Mouse (Mus musculus) CH12.LX (cell line): ENCODE measurements at regions not wholly inside any gene's neighbourhood (a gene's known extent, or its start where the extent isn't known, plus 50 kb on each side); places are given as distances from the start of the nearest gene placed in this dataset.

Experiments
- DNase-seq: peaks from one replicate; pipeline ENCODE4 v3.0.0-alpha.2; 2013; ENCODE audit errors: extremely low read depth
- H3K27ac ChIP-seq: 2 replicates; pipeline ENCODE4 v1.5.1; 2012; ENCODE audit warnings: low read depth, mild to moderate bottlenecking, control low read depth, moderate library complexity; ENCODE audit not compliant: insufficient read depth
- H3K27me3 ChIP-seq: replicated peaks from 2 replicates; pipeline ENCODE3; 2012; ENCODE audit warnings: inconsistent platforms
- H3K36me3 ChIP-seq, 2 experiments: replicated peaks in 1 of 2; 2 replicates each; pipeline versions ENCODE3 to v1.6.1; 2012; ENCODE audit warnings: inconsistent platforms in 1 of 2, low read length in 1 of 2, mild to moderate bottlenecking in 1 of 2, mixed read lengths in 1 of 2, moderate library complexity in 1 of 2; ENCODE audit not compliant: control insufficient read depth in 1 of 2, insufficient read depth in 1 of 2
- H3K4me1 ChIP-seq, 2 experiments: 2 replicates each; pipeline ENCODE4 v1.6.1; 2012; ENCODE audit warnings: inconsistent platforms in 1 of 2, moderate library complexity in 1 of 2; ENCODE audit not compliant: insufficient read depth in 2 of 2, control insufficient read depth in 1 of 2
- H3K4me2 ChIP-seq: 2 replicates; pipeline ENCODE4 v1.6.1; 2012; ENCODE audit warnings: low read depth, mild to moderate bottlenecking, control low read depth; ENCODE audit not compliant: poor library complexity, insufficient read depth, severe bottlenecking
- H3K4me3 ChIP-seq, 3 experiments: fragments of 150-350 bp in 1 of 3; sonication (generic) in 1 of 3; replicated peaks in 1 of 3; 2 replicates each; pipeline versions ENCODE3 to v1.5.1; 2011 to 2012; ENCODE audit warnings: low read depth in 2 of 3, low read length in 2 of 3, mild to moderate bottlenecking in 2 of 3, moderate library complexity in 2 of 3, control low read depth in 1 of 3, improper control_type of control experiment in 1 of 3, inconsistent platforms in 1 of 3, mixed read lengths in 1 of 3; ENCODE audit not compliant: poor library complexity in 1 of 3
- H3K79me2 ChIP-seq: replicated peaks from 2 replicates; pipeline ENCODE4 v1.6.1; 2012; ENCODE audit warnings: mild to moderate bottlenecking, moderate library complexity; ENCODE audit not compliant: control insufficient read depth, poor library complexity, insufficient read depth, severe bottlenecking; ENCODE audit errors: extremely low read depth
- H3K9ac ChIP-seq: 2 replicates; pipeline ENCODE4 v1.6.1; 2012; ENCODE audit warnings: low read depth, mild to moderate bottlenecking, control low read depth, moderate library complexity; ENCODE audit not compliant: insufficient read depth
- H3K9me3 ChIP-seq: replicated peaks from 2 replicates; pipeline ENCODE3; 2012; ENCODE audit warnings: low read length, inconsistent platforms, mixed read lengths
- E2F4 ChIP-seq: IDR thresholded peaks from 2 replicates; pipeline ENCODE4 v1.6.1; 2011; ENCODE audit warnings: low read depth, low read length, improper control_type of control experiment; ENCODE audit not compliant: insufficient replicate concordance
- ELF1 ChIP-seq: IDR thresholded peaks from 2 replicates; pipeline ENCODE4 v1.6.1; 2014; ENCODE audit warnings: low read depth, mild to moderate bottlenecking, inconsistent platforms, low read length, improper control_type of control experiment
- GABPA ChIP-seq: IDR thresholded peaks from 2 replicates; pipeline ENCODE4 v1.6.1; 2012; ENCODE audit warnings: low read depth, low read length, improper control_type of control experiment, inconsistent platforms; ENCODE audit not compliant: insufficient replicate concordance
- JUND ChIP-seq: conservative IDR thresholded peaks from 2 replicates; pipeline ENCODE4 v1.6.1; 2011; ENCODE audit warnings: low read depth, low read length, improper control_type of control experiment
- KAT2A ChIP-seq: IDR thresholded peaks from 2 replicates; pipeline ENCODE4 v1.6.1; 2012; ENCODE audit warnings: low read length, improper control_type of control experiment, inconsistent platforms; ENCODE audit not compliant: insufficient replicate concordance
- MAZ ChIP-seq: IDR thresholded peaks from 2 replicates; pipeline ENCODE4 v1.6.1; 2012; ENCODE audit warnings: low read depth, mild to moderate bottlenecking, inconsistent platforms, low read length, improper control_type of control experiment, moderate library complexity
- MYC ChIP-seq: IDR thresholded peaks from 2 replicates; pipeline ENCODE4 v1.6.1; 2011; ENCODE audit warnings: low read depth, mild to moderate bottlenecking, improper control_type of control experiment, low read length
- NELFE ChIP-seq: IDR thresholded peaks from 2 replicates; pipeline ENCODE4 v1.6.1; 2011; ENCODE audit warnings: low read depth, low read length, improper control_type of control experiment
- PAX5 ChIP-seq: IDR thresholded peaks from 2 replicates; pipeline ENCODE4 v1.6.1; 2012; ENCODE audit warnings: low read length, inconsistent platforms, mixed read lengths
- POLR2AphosphoS2 ChIP-seq: IDR thresholded peaks from 2 replicates; pipeline ENCODE4 v1.6.1; 2011; ENCODE audit warnings: low read depth, low read length, improper control_type of control experiment
- RAD21 ChIP-seq: IDR thresholded peaks from 2 replicates; pipeline ENCODE4 v1.6.1; 2011; ENCODE audit warnings: low read depth, mild to moderate bottlenecking, low read length, improper control_type of control experiment, moderate library complexity
- RCOR1 ChIP-seq: conservative IDR thresholded peaks from 2 replicates; pipeline ENCODE4 v1.6.1; 2012; ENCODE audit warnings: low read depth, mild to moderate bottlenecking, inconsistent platforms, low read length, improper control_type of control experiment
- SIN3A ChIP-seq: IDR thresholded peaks from 2 replicates; pipeline ENCODE4 v1.6.1; 2012; ENCODE audit warnings: low read length, improper control_type of control experiment, inconsistent platforms
- SMC3 ChIP-seq: IDR thresholded peaks from 2 replicates; pipeline ENCODE4 v1.6.1; 2011; ENCODE audit warnings: low read depth, low read length, improper control_type of control experiment
- UBTF ChIP-seq: IDR thresholded peaks from 2 replicates; pipeline ENCODE4 v1.6.1; 2012; ENCODE audit warnings: low read depth, mild to moderate bottlenecking, inconsistent platforms, low read length, improper control_type of control experiment, moderate library complexity
- ZKSCAN1 ChIP-seq: IDR thresholded peaks from 2 replicates; pipeline ENCODE4 v1.6.1; 2012; ENCODE audit warnings: low read depth, inconsistent platforms, low read length, improper control_type of control experiment, borderline replicate concordance
- ZMIZ1 ChIP-seq: IDR thresholded peaks from 2 replicates; pipeline ENCODE4 v1.6.1; 2012; ENCODE audit warnings: low read depth, mild to moderate bottlenecking, inconsistent platforms, low read length, improper control_type of control experiment
- dilution Hi-C: fragments of 300-500 bp; cut with MboI; formaldehyde crosslinking; loops from 2 replicates; pipeline ENCODE4 v1.14.3; 2020; ENCODE audit warnings: low sequenced_read_pairs; ENCODE audit not compliant: extremely low pct_unique_long_range_greater_than_20kb, extremely low pct_ligation_motif_present
- in situ Hi-C: fragments of 300-500 bp; cut with MboI; formaldehyde crosslinking; loops from 3 replicates; pipeline ENCODE4 v1.14.3; 2019; ENCODE audit warnings: low sequenced_read_pairs, low pct_ligation_motif_present, low pct_unique_long_range_greater_than_20kb, mixed read lengths

DNA sequence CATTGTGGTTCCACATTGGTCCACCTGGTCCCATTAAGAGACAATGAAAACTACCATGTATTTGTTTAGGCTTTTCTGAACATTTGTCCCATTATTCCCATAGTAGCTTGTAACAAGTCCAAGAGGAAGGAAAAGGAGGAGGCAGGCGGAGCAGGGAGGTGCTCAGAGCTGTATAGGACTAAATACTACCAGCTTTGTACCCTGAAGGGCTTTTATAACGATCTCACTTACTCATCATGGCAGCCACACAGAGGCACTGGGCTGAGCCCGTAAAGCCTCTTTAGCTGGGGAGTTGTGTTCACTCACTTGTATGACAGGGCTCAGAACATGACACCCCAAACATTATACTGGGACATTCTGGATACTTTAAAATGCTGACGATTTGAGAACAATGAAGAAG lies 425.4 kb downstream of the Nedd1 start:
- H3K36me3 ChIP-seq = no peaks in the 10 kb centered on the region
- no peak overlapping the region for H3K4me2 ChIP-seq
- peaks cover 0 to 5% of the 10 kb centered on the region in 2 experiments; a peak in 1 of 4 replicates for H3K4me1 ChIP-seq
- no peak for DNase-seq
- no peaks in the 10 kb centered on the region for H3K27me3 ChIP-seq
- no peak overlapping the region for H3K4me3 ChIP-seq
- H3K27ac ChIP-seq = no peak overlapping the region
- no peak overlapping the region for H3K9ac ChIP-seq
- in situ Hi-C loops (no loop called here), dilution Hi-C loops (no loop called here)
- no peak for TF ChIP-seq UBTF
- no peak for TF ChIP-seq PAX5
- TF ChIP-seq ZMIZ1 = no peak
- TF ChIP-seq E2F4 = no peak
- no peak for TF ChIP-seq SIN3A
- TF ChIP-seq MYC = no peak
- no peak for TF ChIP-seq RCOR1
- TF ChIP-seq MAZ = no peak
- peaks cover 20% of the 10 kb centered on the region for H3K9me3 ChIP-seq
- H3K79me2 ChIP-seq = no peaks in the 10 kb centered on the region

DNA sequence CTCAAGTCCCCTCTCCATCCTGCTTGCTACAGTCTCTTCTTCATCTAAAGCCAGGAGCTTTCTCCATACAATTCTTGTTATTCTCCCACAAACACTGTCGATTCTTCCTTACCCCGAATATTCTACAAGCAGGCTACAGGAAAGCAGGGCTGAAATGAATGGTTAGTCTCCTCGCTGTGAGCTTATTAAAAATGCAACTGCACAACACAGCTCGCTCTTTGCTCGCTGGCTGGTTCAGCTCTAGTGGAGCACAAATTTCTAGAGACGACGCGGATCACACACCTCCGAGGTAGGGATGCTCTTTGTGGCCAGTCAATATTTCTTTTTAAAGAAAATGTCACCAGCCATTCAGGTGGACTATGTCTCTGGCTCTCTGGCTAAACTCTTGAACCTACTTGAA lies 425.9 kb downstream of the Nedd1 start:
- TF ChIP-seq JUND (no peak), RAD21 (no peak), GABPA (no peak), KAT2A (no peak), POLR2AphosphoS2 (no peak), ELF1 (no peak), SMC3 (no peak), UBTF (no peak), ZMIZ1 (no peak), MYC (no peak), SIN3A (no peak), NELFE (no peak), ZKSCAN1 (no peak)
- TF ChIP-seq, all 38 proteins: peak for 0
- no peak for DNase-seq
- in situ Hi-C loops (no loop called here), dilution Hi-C loops (no loop called here)
- Histone ChIP-seq H3K79me2 (no peaks in the 10 kb centered on the region), H3K27me3 (no peaks in the 10 kb centered on the region), H3K4me3 (no peak overlapping the region), H3K27ac (no peak overlapping the region), H3K9ac (no peak overlapping the region), H3K9me3 (peaks cover 20% of the 10 kb centered on the region), H3K4me2 (no peak overlapping the region), H3K36me3 (no peaks in the 10 kb centered on the region), H3K4me1 (peaks cover 0 to 5% of the 10 kb centered on the region in 2 experiments; a peak in 1 of 4 replicates)
